Mouse (Mus musculus) cerebellum, adult 2 months (tissue): Measurements from ENCODE around the gene Dag1.

Source experiments
- CTCF ChIP-seq: fragments of 200-500 bp; IDR thresholded peaks from 2 replicates; pipeline ENCODE4 v1.5.1; 2011; ENCODE audit warnings: low read depth, mild to moderate bottlenecking, control low read depth, low read length, moderate library complexity, borderline replicate concordance; ENCODE audit not compliant: insufficient read depth
- POLR2A ChIP-seq: fragments of 200-500 bp; IDR thresholded peaks from 2 replicates; pipeline ENCODE4 v1.6.1; 2011; ENCODE audit warnings: low read length, control low read depth, borderline replicate concordance; ENCODE audit not compliant: insufficient read depth

DNA sequence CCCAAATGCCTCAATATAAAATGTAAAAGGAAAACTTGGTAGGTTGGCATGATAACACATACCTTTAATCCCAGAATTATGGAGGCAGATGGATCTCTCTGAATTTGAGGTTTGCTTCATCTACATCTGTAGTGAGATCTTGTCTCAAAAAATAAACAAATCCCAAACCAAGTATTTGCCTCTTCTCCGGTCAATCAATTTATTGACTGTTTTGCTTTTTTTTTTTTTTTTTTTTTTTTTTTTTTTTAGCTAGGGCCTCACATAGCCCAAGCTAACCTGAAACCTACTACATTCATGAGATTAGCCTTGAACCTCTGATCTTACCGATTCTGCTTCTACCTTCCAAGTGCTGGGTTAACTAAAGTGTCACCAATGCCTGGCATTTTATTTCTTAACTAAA is 25.6 kb upstream of the Dag1 start:
- TF ChIP-seq CTCF, result no peak
- TF ChIP-seq POLR2A, result no peak
